Mouse (Mus musculus): ENCODE data around the gene Slc13a2.

- TF ChIP-seq CTCF (conservative IDR thresholded peaks at IDR 0.05; ENCODE audit: insufficient read depth, insufficient read length, low read depth, low read length) (no peak), POLR2A (IDR thresholded peaks at IDR 0.05; ENCODE audit: low read depth, low read length) (no peak)
These were observed 74.1 kb downstream of the Slc13a2 start for GRCm38 (mm10) chr11:78347908-78348307.
